Mouse (Mus musculus): ENCODE measurements around the gene Ucn2.

- TF ChIP-seq CTCF (IDR thresholded peaks at IDR 0.05; ENCODE audit: insufficient read depth, low read length), result no peak
- TF ChIP-seq POLR2A (IDR thresholded peaks at IDR 0.05; ENCODE audit: borderline replicate concordance, extremely low read depth, low read depth, low read length), result no peak
Measured at GRCm38 (mm10) chr9:109030312-109030711, 44.5 kb downstream of the Ucn2 start.

All from lung, adult 2 months (tissue).